Mouse (Mus musculus): Measurements from ENCODE around the gene Ell3. TPM values are rescaled to one million over a fixed set of nuclear protein-coding genes. Genes with fewer than 3 reads are reported as not detected.

Gene Ell3
- total RNA-seq, 2 experiments from 2014 or later: not detected

DNA sequence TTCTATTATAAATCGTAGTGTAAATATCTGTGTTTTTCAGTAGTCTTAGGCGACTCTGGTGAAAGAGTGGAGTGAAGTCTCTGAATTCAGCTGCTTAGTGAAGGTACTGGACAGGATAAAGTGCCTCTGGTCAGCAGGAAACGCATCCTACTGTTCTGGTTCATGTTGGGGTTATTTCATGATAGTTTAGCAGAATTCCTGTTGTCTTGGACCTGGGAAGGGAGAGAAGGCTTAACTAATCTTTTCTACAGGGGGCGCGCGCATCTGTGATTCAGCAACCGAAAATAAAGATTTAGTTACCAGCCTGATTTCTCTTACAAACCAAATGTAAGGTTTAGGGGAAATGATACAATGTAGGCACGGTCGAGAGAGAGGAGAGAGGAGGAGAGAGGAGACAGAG lies 4.1 kb upstream of the Ell3 start:
- DNase-seq (ENCODE audit: low spot score in 2 of 2): peak in 1 of 2 experiments; percentile 49

DNA sequence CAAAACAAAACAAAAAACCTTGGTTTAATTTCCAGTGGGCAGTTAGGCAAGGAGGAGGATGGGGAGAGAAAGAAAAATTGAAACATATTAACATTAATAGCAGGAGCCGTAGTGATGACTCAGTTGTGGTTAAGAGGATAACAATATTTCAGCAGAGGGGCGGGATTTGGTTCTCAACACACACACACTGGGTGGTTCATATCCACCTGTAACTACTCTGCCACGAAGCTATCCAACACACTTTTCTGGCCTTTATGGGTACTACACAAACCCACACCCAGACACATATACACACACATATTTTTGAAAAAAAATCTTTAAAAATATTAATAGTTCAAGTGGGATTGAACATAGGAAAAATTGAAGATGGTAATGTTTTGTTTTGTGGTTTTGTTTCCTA lies 2.9 kb upstream of the Ell3 start:
- no peak for DNase-seq (ENCODE audit: low spot score in 2 of 2)

DNA sequence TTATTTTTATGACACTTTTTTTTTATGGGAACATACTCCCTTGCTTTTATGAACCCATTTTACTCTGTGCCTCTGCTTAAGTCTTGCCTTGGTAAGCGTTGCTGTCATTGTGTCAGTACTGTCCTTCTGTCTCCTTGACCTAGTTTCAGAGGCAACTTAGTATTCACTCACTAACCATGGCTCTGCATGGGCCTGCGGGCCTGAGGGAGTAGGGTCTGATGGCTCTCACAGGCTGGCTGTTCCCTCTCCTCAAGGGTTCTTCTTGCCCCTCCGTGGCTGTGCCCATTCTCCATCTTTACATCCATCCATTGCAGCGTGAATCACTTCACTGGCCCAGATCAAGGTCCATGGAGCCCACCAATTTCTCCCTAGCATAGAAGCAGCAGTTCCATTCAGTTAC lies 2.4 kb upstream of the Ell3 start:
- DNase-seq (ENCODE audit: low spot score in 2 of 2): no peak

DNA sequence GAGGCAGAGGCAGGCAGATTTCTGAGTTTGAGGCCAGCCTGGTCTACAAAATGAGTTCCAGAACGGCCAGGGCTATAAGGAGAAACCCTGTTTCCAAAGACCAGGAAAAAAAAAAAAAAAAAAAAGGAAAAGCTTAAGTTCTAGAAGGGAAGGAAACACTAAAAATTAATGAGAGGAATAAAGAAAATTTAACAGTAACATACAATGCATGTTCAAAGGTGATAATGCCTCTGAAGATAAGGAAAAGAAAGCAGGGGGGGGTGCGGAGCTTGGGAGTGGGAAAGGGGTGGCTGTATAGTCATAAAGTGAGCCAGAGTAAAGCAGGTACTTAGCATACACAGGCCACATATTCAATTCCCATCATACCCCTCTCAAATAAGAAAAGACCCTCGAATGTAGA lies 1.0 kb upstream of the Ell3 start:
- DNase-seq (ENCODE audit: low spot score in 2 of 2): no peak

DNA sequence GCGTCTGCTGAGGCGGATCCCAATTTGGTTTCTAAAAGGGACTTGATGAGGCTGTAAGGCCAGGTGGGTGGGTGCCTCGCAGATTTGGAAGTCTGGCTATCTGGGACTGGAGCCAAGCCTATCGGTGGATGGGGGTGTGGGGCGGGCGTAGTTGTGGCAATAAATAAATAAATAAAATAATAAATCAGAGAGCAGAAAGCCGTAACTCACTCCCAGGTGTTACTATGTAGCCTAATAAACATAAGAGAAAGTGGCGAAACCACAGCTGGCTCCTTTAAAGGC lies 1.1 kb downstream of the Ell3 start:
- DNase-seq (ENCODE audit: low spot score in 2 of 2): no peak

DNA sequence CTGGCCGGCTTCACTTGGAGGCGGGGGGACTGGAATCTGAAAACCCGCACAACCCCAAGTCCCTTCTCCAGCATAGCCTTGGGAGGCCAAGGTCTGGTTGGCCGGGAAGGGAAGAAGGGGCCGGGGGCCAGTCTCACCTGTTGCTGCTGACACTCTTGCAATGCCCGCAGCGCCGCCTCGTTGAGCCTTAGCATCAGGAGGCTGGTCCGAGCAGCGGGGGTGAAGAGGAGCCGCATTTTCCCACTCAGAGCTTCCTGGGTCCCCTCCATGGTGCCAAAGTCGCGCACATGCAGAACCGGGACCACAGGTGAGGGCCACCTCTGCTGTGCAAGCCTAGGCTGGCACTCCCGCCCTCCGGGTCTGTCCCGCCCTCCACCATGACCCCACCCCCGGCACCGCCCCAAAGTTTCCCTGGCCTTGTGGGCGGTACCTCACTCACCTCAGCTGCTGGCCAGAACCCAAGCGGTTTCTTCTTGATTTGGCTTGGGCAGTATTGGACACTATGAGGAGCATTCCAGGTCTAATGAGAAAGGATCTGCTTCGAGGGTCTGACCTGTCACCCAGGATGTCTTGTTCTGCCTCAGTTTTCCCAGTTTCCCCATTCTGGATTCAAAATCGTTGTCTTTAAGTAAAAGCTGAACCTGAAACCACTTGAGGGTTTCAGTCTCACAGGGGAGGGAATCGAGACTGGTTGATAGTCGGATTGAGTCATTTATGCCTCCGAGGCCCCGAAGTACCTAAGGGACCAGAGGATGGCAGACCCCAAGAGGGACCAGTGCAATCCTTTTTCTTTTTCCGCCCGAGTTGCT lies 1.6 kb downstream of the Ell3 start:
- DNase-seq (ENCODE audit: low spot score in 2 of 2): no peak

DNA sequence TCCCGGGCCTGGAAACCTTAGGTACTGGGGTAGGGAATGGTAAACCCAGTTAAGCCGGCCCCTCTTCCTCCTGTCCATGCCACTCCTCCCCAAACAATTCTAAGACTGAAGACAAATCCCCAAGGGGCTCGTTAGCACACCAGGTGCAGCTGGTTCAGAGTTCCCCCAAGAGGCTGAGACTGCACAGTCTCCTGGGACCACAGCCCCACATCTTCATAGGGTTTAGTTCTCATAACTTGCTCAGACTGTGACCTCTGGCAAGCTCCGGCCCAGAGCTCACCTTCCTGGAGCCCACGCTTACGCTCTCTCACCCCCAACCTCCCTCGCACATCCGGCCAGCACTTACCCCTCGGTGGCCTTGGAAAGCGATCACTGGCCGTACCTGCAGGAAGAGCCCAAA lies 2.3 kb downstream of the Ell3 start:
- no peak for DNase-seq (ENCODE audit: low spot score in 2 of 2)

DNA sequence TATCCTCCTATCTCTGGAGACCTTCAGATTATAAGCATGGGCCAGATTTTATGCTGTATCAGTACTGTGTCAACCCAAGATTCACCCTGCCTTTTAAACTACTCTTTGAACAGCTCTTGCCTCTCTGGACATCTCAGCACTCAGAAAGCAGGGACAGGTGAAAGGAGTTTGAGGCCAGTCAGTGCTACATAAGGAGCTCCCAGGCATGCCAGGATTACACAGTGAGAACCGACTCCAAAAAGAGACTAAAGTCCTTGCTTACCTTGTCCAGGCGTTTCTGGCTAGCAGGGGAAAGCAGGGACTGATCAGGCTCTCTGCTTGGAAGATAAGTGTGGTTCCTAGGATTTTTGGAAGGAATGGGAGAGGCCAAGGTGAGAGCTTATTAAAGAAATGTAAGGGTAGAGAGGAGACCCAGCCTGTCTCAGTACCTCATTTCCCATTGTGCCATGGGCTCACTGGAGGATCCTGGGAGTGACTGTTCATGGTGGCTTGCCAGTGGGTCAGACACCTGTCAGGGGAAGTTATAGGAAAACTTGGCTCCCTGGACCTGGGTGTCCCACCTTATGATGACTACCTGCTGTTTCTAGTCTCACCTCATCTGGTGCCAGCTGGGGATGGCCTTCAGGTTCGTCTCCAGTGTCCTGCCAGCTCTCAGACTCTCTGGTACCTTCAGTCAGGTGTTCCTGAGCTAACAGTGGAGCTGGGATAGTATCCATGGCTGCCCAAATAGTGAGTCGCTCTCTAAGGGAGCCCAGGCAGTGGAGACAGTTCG lies 3.1 kb downstream of the Ell3 start:
- no peak for DNase-seq (ENCODE audit: low spot score in 2 of 2)

DNA sequence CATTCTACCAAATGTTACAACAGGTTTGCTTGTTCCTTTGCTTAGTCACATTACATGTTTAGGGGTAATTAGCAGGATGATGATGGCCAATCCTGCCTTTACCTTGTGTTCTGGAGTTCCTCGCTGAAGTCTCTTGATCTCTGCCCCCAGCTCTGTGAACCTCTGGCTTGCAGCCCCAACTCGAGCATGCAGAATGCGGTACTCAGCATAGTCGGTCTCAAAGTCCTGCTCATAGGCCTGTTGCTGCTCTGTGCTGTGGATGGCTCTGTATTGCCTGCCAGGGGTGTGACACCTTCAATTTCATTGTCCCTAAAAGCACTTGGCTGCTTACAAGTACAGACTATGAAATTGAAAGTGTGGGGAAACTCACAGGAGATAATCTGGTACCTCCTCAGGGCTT lies 4.3 kb downstream of the Ell3 start:
- DNase-seq (ENCODE audit: low spot score in 2 of 2): no peak

DNA sequence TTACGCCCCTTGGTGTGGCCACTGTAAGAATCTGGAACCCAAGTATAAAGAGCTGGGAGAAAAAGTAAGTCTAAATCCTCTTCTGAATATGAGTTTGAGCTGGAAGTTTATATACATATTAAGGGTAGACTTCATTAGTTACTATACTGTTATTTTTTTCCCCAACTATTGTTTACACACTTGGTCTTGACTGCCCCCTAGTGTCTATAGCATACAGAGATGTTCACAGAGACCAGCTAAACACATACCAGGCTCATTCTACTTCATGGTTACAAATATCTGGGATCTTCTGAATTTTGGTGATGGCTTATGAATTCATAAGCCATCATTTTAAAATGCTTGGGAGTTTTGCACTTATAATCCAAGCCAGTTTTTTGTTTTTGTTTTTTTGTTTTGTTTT lies 9.2 kb downstream of the Ell3 start:
- DNase-seq (ENCODE audit: low spot score in 2 of 2): no peak

DNA sequence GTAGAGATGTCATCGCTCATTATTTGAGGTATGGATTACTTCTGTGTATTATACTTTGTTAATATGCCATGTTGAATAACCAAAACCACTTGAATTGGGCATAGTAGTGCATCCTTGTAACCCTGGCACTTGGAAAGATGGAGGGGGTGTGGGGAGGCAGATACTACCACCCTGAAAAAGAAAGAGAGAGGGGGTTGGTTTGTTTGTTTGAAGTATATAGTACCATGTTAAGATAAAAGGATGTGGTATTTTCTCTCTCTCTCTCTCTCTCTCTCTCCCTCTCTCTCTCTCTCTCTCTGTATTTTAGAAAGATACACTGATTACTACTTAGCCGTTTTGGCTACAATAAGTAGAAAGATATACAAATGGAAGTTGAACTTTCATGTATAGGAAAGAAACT lies 18.2 kb downstream of the Ell3 start:
- no peak for DNase-seq (ENCODE audit: low spot score in 2 of 2)

DNA sequence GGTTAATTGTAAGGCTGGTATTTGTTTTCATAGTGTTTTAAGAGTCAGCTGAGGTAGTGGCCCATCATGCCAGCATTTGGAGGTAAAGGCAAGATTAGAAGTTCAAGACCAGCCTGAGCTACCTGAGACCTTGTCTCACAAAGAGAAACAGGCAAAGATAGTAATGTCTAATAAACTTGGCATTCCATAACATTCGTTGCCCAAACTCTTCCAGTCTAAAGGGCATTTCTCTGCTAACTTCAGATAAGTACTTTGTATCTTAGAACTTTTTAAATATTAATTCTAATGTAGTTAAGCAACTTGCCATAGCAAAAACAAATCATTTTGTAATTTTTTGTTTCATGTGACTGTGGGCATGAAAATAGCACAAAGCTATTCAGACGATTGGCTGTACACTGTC lies 20.9 kb downstream of the Ell3 start:
- no peak for DNase-seq (ENCODE audit: low spot score in 2 of 2)

DNA sequence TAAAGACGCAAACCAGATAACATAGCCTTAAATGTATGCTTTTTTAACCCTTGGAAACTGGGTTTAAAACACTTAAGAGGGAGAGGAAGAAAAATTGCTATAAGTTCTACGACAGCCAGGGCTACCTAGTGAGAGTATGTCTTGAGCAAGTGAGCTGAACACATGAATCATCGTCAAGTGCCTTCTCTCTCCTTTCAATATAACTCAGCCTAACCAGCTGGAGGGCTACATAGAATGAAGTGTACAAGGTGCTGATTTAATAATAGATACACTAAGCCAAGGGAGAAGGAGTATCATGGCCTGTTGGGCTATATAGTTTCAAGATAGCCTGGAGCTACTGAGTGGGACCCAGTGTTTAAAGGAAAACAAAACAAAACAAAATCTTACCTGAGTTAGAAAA lies 25.6 kb downstream of the Ell3 start:
- DNase-seq (ENCODE audit: low spot score in 2 of 2): no peak

DNA sequence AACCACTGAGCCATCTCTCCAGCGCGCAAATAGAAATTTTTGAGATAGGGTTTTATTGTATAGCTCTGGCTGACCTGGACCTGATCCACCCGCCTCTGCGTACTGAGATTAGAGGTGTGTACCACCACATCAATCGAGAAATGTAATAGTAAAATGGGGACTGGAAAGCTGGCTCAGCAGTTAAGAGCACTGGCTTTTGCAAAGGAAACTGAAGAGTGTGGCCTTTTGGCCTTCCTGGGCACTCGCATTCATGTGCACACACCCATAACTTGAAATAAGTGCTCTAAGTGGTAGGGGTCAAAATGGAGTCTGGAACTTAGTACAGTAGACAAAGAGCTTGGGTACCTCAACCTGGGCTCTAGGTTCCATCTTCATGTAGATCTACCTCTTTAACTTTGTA lies 27.7 kb downstream of the Ell3 start:
- no peak for DNase-seq (ENCODE audit: low spot score in 2 of 2)

DNA sequence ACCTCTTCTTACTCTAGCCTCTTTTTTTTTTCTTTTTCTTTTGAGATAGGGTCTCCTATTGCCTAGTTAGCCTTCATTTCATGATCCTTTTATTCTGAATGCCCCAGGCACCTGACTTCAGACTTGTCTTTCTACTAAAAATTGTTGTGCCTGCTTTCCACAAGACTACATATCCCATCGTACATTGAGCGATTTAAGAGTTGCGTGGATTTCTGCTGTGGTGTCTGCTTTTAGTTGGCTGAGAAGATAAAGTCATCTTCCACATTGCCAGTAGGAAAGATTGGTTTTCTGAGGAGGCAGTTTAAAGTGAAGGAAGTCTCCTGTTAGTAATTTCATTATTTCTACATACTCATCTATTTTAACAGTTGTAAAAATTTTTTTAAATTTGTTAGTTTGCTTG lies 28.5 kb downstream of the Ell3 start:
- DNase-seq (ENCODE audit: low spot score in 2 of 2): no peak

DNA sequence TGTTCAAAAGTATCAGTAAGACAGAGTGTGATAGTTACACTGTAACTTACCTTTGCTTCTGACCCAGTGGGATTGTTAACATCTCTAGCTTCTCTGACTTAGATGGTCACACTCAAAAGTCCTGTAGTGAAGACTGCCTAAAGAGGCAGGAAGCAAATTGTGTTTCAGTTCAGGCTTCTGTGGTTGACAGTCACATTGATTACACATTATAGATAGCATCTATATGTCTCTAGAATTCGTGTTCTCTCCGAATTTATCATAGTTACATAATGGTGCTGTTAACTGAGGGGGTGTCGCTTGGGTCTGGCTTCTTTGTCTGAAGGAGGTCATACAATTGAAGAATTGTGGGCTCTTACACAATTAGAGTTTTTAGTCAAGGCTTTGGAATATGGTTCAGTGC lies 29.0 kb downstream of the Ell3 start:
- no peak for DNase-seq (ENCODE audit: low spot score in 2 of 2)

DNA sequence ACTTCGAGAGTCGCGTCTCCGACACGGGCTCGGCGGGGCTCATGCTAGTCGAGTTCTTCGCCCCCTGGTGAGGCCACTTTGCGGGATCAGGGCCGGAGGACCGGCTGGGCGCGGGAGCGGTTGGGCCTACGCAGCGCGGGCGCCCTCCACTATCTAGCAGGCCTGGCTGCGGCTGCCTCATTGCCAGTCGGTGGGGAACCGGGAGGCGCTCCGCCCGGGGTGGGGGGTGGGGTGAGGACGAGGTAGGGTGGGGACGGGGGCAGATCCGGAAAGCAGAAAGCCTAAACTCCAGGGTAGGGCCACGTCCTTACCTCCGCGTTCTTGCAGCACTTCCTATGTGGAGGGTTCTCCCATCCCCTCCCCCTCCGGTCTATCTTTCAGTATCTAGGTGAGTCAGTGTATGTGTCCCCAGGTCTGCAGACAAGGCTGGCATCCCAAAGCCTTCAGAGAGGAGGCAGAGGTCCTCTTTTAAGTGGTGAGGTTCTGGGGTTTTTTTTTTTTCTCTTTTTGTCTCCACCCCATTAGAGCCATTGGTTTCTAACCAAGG lies 29.9 kb downstream of the Ell3 start:
- peak in 1 of 2 experiments; percentile 27 for DNase-seq (ENCODE audit: low spot score in 2 of 2)

DNA sequence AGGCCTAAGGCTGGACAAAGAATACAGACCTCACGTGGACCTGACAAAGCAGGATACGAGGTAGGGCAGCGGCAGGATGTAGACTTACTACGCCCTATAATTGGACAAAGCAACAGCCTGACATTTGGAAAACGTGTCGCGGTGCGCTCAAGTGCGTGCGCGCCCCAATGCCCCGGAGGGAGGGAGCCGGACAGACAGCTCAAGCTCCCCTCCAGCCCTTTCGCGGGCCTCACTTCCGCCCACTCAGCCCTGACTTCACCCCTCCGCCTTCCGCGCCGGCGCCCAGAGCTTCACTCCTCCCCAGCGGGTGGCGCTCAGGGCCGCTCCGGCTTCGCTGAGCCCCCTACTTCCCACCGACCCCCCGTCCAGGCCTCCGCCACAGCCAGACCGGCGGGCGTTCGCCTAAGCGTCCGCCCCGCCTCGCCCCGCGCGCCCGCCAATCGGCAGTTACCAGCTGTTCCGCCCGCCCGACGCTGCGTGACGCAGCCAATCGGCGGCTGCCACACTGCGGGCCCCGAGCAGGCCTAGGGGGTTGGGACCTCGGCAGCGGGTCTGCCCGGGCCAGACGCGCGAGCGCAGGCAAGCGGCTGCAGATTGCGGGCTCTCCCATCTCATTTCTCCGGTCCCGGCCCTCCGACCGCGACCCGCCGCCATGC lies 30.6 kb downstream of the Ell3 start, which contains the start of the genes Pdia3 and Catsper2:
Gene Pdia3, plus strand, starts transcription at position 389 of the 656 bp plus-strand sequence.
Gene Catsper2, minus strand, starts transcription at position 406 of the 656 bp plus-strand sequence.
- peak; percentile 94 to 96 for DNase-seq (ENCODE audit: low spot score in 2 of 2)

DNA sequence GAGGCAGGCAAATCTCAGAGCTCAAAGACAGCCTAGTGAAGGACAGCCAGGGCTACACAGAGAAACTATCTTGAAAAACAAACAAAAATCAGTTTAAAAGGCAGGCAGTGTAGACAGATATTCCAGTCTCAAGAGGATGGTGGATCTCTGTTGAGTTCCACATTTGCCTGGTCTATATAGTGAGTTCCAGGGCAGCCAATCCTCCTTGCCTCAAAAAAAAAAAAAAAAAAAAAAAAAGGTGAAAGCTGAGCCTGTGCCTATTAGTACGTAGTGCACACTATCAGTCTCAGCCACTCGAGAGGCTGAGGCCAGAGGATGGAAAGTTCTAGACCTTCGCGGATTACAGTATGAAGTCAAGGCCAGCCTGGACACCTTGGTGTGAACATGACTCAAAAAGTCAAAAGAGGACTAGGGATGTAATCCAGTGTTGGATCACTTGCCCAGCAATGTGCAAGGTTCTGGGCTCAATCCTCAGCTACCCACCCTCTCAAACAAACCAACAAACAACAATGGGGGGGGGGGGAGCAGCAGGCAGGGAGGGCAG lies 31.2 kb downstream of the Ell3 start:
- no peak for DNase-seq (ENCODE audit: low spot score in 2 of 2)

DNA sequence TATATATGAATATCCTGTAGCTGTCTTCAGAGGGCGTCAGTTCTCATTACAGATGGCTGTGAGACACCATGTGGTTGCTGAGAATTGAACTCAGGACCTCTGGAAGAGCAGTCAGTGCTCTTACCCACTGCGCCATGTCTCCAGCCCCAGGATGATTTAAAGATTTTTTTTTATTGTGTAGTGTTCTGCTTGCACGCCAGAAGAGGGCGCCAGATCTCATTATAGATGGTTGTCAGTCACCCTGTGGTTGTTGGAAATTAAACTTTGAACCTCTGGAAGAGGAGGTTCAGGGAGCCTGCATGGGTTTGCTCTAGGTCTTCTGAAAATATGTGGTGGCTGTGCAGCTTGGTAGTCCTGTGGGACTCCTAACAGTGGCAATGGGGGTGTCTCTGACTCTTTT lies 35.9 kb downstream of the Ell3 start:
- no peak for DNase-seq (ENCODE audit: low spot score in 2 of 2)

DNA sequence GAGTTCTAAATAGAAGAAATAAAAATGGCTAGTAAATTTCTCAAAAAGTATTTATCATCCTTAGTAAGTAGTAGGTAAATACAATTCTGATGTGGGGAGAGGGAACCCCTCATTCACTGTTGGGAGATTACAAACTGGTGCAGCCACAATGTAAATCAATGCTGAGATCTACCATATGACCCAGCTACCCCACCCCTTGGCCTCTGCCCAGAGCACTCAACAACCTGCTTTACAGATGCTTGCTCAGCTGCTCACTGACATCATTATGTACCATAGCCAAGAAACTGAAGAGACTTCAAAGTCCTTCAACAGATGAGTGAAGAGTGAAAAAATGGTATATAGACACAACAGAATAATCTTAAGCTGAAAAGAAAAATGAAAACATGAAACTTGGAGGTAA lies 40.8 kb downstream of the Ell3 start:
- no peak for DNase-seq (ENCODE audit: low spot score in 2 of 2)

DNA sequence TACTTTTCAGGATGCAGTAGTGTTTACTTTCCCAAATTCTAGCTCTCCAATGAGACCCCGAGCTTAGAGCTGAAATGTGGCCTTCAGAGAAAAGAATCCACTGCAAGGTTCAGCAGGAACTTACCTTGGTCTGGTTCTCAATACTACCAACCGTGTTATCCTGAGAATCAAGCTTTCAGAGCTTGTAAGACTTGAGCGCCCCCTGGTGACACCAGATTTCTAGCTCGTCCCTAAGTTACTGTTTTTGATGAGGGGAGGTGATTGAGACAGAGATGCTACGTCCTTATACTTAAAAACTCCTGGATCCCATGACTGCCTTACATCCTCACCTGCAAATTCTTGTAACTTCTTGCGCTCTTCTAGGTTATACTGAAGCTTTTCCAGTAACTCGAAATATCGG lies 47.5 kb downstream of the Ell3 start:
- DNase-seq (ENCODE audit: low spot score in 2 of 2): peak; percentile 81 to 82
